Mouse (Mus musculus) hindbrain, embryonic 14.5 days (tissue): Measurements from ENCODE around the gene Becn1. TPM values are rescaled to one million over a fixed set of nuclear protein-coding genes. Genes with fewer than 3 reads are reported as not detected.

ENCODE experiments used
- polyA plus RNA-seq: library from polyadenylated mRNA; unstranded; fragments of >200 nt; fragmentation: Nextera tagmentation; extraction: Ambion mirVana; gene quantifications from 2 replicates; pipeline ENCODE4 v1.2.1, GENCODE M21; 2014

The Becn1 gene
- polyA plus RNA-seq, 1 experiment from 2014 or later: 172 TPM

Other genes with a start within 250 kb of the Becn1 start
- gene Naglu, start 232.3 kb downstream of the Becn1 start, polyA plus RNA-seq: 10.2 and 11.3 TPM in 2 replicates
- gene Hsd17b1, start 223.9 kb downstream of the Becn1 start, polyA plus RNA-seq: 0.31 TPM in 1 of 2 replicates, not detected in the other
- 37.2 and 45.3 TPM in 2 replicates for gene Coasy, start 219.7 kb downstream of the Becn1 start, polyA plus RNA-seq
- 84.0 and 86.6 TPM in 2 replicates for gene Mlx, start 215.0 kb downstream of the Becn1 start, polyA plus RNA-seq
- 16.4 and 20.7 TPM in 2 replicates for gene Psmc3ip, start 206.8 kb downstream of the Becn1 start, polyA plus RNA-seq
- 13.0 and 14.2 TPM in 2 replicates for gene Retreg3, start 182.4 kb downstream of the Becn1 start, polyA plus RNA-seq
- gene Tubg1, start 182.3 kb downstream of the Becn1 start, polyA plus RNA-seq: 64.0 and 64.1 TPM in 2 replicates
- gene Tubg2, start 146.4 kb downstream of the Becn1 start, polyA plus RNA-seq: 48.6 and 50.6 TPM in 2 replicates
- 6.0 and 6.5 TPM in 2 replicates for gene Cntnap1, start 131.8 kb downstream of the Becn1 start, polyA plus RNA-seq
- gene Plekhh3, start 130.9 kb downstream of the Becn1 start, polyA plus RNA-seq: 7.7 and 9.5 TPM in 2 replicates
- gene Ccr10, start 126.8 kb downstream of the Becn1 start, polyA plus RNA-seq: 0.23 and 0.25 TPM in 2 replicates
- gene Ezh1, start 75.8 kb downstream of the Becn1 start, polyA plus RNA-seq: 26.9 and 37.2 TPM in 2 replicates
- 102 and 117 TPM in 2 replicates for gene Ramp2, start 56.3 kb downstream of the Becn1 start, polyA plus RNA-seq
- 122 and 133 TPM in 2 replicates for gene Vps25, start 48.6 kb downstream of the Becn1 start, polyA plus RNA-seq
- gene Wnk4, start 41.7 kb downstream of the Becn1 start, polyA plus RNA-seq: 5.3 and 6.0 TPM in 2 replicates
- 0.42 and 0.91 TPM in 2 replicates for gene Cntd1, start 23.3 kb downstream of the Becn1 start, polyA plus RNA-seq
- 242 and 256 TPM in 2 replicates for gene Coa3, start 23.2 kb downstream of the Becn1 start, polyA plus RNA-seq
- 89.7 and 97.3 TPM in 2 replicates for gene Psme3, start 13.9 kb upstream of the Becn1 start, polyA plus RNA-seq
- gene Aoc2, start 22.8 kb upstream of the Becn1 start, polyA plus RNA-seq: 1.3 and 1.6 TPM in 2 replicates
- 0.21 and 0.28 TPM in 2 replicates for gene Aoc3, start 28.3 kb upstream of the Becn1 start, polyA plus RNA-seq
- not detected in 2 replicates for gene G6pc, start 65.3 kb upstream of the Becn1 start, polyA plus RNA-seq
- 82.4 and 85.3 TPM in 2 replicates for gene Aarsd1, start 115.3 kb upstream of the Becn1 start, polyA plus RNA-seq
- 7.3 and 8.8 TPM in 2 replicates for gene Gm27029, start 122.5 kb upstream of the Becn1 start, polyA plus RNA-seq
- gene Rundc1, start 122.8 kb upstream of the Becn1 start, polyA plus RNA-seq: 23.1 and 24.1 TPM in 2 replicates
- gene Ptges3l, start 123.0 kb upstream of the Becn1 start, polyA plus RNA-seq: 1.9 and 2.2 TPM in 2 replicates
- 248 and 297 TPM in 2 replicates for gene Rpl27, start 140.0 kb upstream of the Becn1 start, polyA plus RNA-seq
- gene Ifi35, start 146.1 kb upstream of the Becn1 start, polyA plus RNA-seq: 2.6 and 5.4 TPM in 2 replicates
- 51.0 and 52.5 TPM in 2 replicates for gene Rnd2, start 162.7 kb upstream of the Becn1 start, polyA plus RNA-seq
- 99.9 and 117 TPM in 2 replicates for gene Vat1, start 163.9 kb upstream of the Becn1 start, polyA plus RNA-seq
- gene Brca1, start 249.7 kb upstream of the Becn1 start, polyA plus RNA-seq: 3.2 TPM in 2 replicates
- gene Nbr1, start 249.9 kb upstream of the Becn1 start, polyA plus RNA-seq: 90.1 and 93.0 TPM in 2 replicates